In the genomic region with DNA sequence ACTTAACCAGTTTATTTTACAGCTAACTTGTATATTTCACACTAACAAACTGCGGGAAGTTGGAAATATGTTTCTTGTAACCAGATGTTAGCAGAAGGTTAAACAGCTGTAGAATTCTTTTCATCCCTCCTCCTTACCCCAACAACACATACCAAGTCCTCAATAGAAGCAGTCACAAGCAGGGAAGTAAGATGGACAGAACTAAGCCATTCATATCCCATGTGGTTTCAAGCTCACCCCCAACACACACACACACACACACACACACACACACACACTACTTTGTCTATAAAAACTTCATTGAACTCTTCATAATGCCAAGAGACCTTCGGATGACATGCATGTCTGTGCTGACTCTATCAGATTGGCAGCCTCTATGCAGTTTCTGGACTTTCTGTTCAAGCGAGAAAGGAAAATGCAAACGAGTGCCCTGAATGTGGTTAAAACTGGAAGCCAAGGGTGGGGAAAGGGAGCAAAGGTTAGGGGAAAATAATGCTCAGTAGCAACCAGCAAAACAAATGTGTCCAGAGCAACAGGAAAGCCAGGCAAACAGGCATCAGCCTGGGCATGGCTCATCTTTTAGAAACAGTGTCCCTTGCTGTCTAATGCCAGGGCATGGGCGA, we compare ENCODE assay signal across 14 mouse cellular contexts.
DNase-seq lines count a peak whose midpoint lies in the region; ATAC-seq and TF ChIP-seq lines count a peak whose summit lies in the region.
"Had no signal": no experiment of that assay in that cellular context is flagged by ENCODE, and none has a peak within 500 bp of the region (broad histone marks: within the 10 kb centered on the region; RNA-seq: fewer than 3 reads in every experiment).

No protein-coding gene starts in this region.

- H3K9ac ChIP-seq in CH12.LX (ENCODE audit: insufficient read depth, low read depth), result no peak overlapping the region
- no peak overlapping the region for H3K9ac ChIP-seq in hindbrain, embryonic 11.5 days (ENCODE audit: low read depth, low read length)

- TF ChIP-seq POLR2A in kidney, adult 2 months (IDR thresholded peaks at IDR 0.05; ENCODE audit: low read depth, low read length), result no peak
- TF ChIP-seq POLR2A in CH12.LX (IDR thresholded peaks at IDR 0.05; ENCODE audit: low read depth, low read length), result no peak

- dilution Hi-C loops in CH12.LX (cut with MboI; ENCODE audit: extremely low pct_ligation_motif_present, extremely low pct_unique_long_range_greater_than_20kb, low sequenced_read_pairs), result no loop called here

- peaks cover 4% of the 10 kb centered on the region for H3K9me3 ChIP-seq in CH12.LX (replicated peaks; ENCODE audit: low read length)
- no peaks in the 10 kb centered on the region for H3K9me3 ChIP-seq in hindbrain, embryonic 11.5 days (ENCODE audit: control insufficient read depth, low read length)

- TF ChIP-seq CTCF in kidney, adult 2 months (conservative IDR thresholded peaks at IDR 0.05; ENCODE audit: insufficient read depth, insufficient read length, low read depth, low read length), result no peak
- TF ChIP-seq CTCF in CH12.LX (conservative IDR thresholded peaks at IDR 0.05 in 1 of 2, IDR thresholded peaks at IDR 0.05 in 1 of 2; ENCODE audit: low read depth in 2 of 2, low read length in 2 of 2), result no peak

- no peaks in the 10 kb centered on the region for H3K36me3 ChIP-seq in kidney, adult 2 months (ENCODE audit: control insufficient read depth, insufficient read depth, low read length)
- no peaks in the 10 kb centered on the region for H3K36me3 ChIP-seq in CH12.LX (replicated peaks in 1 of 2; ENCODE audit: control insufficient read depth in 1 of 2, insufficient read depth in 1 of 2, low read length in 1 of 2)
- H3K36me3 ChIP-seq in hindbrain, embryonic 11.5 days (ENCODE audit: control insufficient read depth, insufficient read depth, low read length), result no peaks in the 10 kb centered on the region
- H3K36me3 ChIP-seq: forebrain, embryonic 10.5 days had no signal

- in situ Hi-C loops in CH12.LX (cut with MboI; ENCODE audit: low pct_ligation_motif_present, low pct_unique_long_range_greater_than_20kb, low sequenced_read_pairs), result no loop called here

- no peaks in the 10 kb centered on the region for H3K27me3 ChIP-seq in kidney, adult 2 months (replicated peaks; ENCODE audit: control insufficient read depth, insufficient read depth, low read length)
- no peaks in the 10 kb centered on the region for H3K27me3 ChIP-seq in CH12.LX (replicated peaks)
- H3K27me3 ChIP-seq in hindbrain, embryonic 11.5 days (ENCODE audit: control insufficient read depth, insufficient read depth, low read length), result no peaks in the 10 kb centered on the region
- H3K27me3 ChIP-seq: Patski had no signal

- 47% methylated on average over 5 of the region's 5 CpGs for WGBS in kidney, adult 2 months
- WGBS in hindbrain, embryonic 11.5 days, result 54% methylated on average over 5 of the region's 5 CpGs

- H3K79me2 ChIP-seq in CH12.LX (replicated peaks; ENCODE audit: control insufficient read depth, extremely low read depth, insufficient read depth, poor library complexity, severe bottlenecking), result no peaks in the 10 kb centered on the region

- intact Hi-C loops in left cerebral cortex, postnatal 36 days (cut with DNase I), result no loop called here

- H3K4me2 ChIP-seq in CH12.LX (ENCODE audit: insufficient read depth, low read depth, poor library complexity, severe bottlenecking), result peak overlapping the region; percentile 40; the same call in 1 of the 2 replicates
- H3K4me2 ChIP-seq in hindbrain, embryonic 11.5 days (replicated peaks; ENCODE audit: low read depth, low read length), result no peak overlapping the region

- no peak overlapping the region for H3K27ac ChIP-seq in kidney, adult 2 months (ENCODE audit: insufficient read depth, low read depth, low read length)
- H3K27ac ChIP-seq in CH12.LX (ENCODE audit: insufficient read depth, low read depth), result no peak overlapping the region
- H3K27ac ChIP-seq in hindbrain, embryonic 11.5 days (ENCODE audit: low read depth, low read length), result no peak overlapping the region
- H3K27ac ChIP-seq: forebrain, embryonic 10.5 days; heart, adult 2 months had no signal

- ATAC-seq in hindbrain, embryonic 11.5 days (ENCODE audit: low FRiP score), result 0 out of 2 replicates have a peak, but pooled peaks have one; percentile 56
- ATAC-seq: intestine, postnatal 0 days; Patski had no signal

- peak; percentile 25 for DNase-seq in adrenal gland, postnatal 10 days
- DNase-seq in adrenal gland, postnatal 25 days, result no peak
- peak; percentile 37 for DNase-seq in kidney, adult 2 months
- no peak for DNase-seq in kidney, postnatal 4 days
- peak; percentile 49 for DNase-seq in CH12.LX (ENCODE audit: extremely low read depth)
- peak; percentile 26 for DNase-seq in hindbrain, embryonic 11.5 days (ENCODE audit: low spot score)
- DNase-seq in c-Kit-positive CD71-positive TER-119-positive erythroid progenitor cells, embryonic 14.5 days (ENCODE audit: low spot score), result no peak
- DNase-seq in left cerebral cortex, postnatal 36 days (ENCODE audit: low spot score in 2 of 2), result no peak
- DNase-seq: B cell, adult 2 months; cerebellum, postnatal 14 days had no signal

- H3K4me1 ChIP-seq in kidney, adult 2 months (ENCODE audit: control insufficient read depth, insufficient read depth, low read length), result no peaks in the 10 kb centered on the region
- peaks cover 2 to 8% of the 10 kb centered on the region in 2 experiments; a peak in 3 of 4 replicates for H3K4me1 ChIP-seq in CH12.LX (ENCODE audit: control insufficient read depth in 1 of 2, insufficient read depth in 2 of 2)
- H3K4me1 ChIP-seq in hindbrain, embryonic 11.5 days (replicated peaks; ENCODE audit: control insufficient read depth, insufficient read depth, low read length), result no peaks in the 10 kb centered on the region

- no peak overlapping the region for H3K4me3 ChIP-seq in kidney, adult 2 months (ENCODE audit: insufficient read depth, low read depth, low read length)
- H3K4me3 ChIP-seq in CH12.LX (replicated peaks in 1 of 3; ENCODE audit: low read depth in 2 of 3, low read length in 2 of 3, poor library complexity in 1 of 3), result no peak overlapping the region
- H3K4me3 ChIP-seq in hindbrain, embryonic 11.5 days (ENCODE audit: low read depth, low read length), result no peak overlapping the region
- H3K4me3 ChIP-seq: forebrain, embryonic 10.5 days; heart, adult 2 months had no signal

- TF ChIP-seq EP300 in CH12.LX (IDR thresholded peaks at IDR 0.05; ENCODE audit: low read length), result peak; percentile 58; the same call in 1 of the 2 replicates

- TF ChIP-seq RAD21 in CH12.LX (IDR thresholded peaks at IDR 0.05; ENCODE audit: low read depth, low read length), result no peak

TF ChIP-seq in CH12.LX, 34 proteins besides CTCF, POLR2A, EP300 and RAD21:
- TF ChIP-seq MEF2A (IDR thresholded peaks at IDR 0.05; ENCODE audit: borderline replicate concordance, low read depth, low read length), result peak; percentile 22; the same call in 1 of the 2 replicates
- no peak for TF ChIP-seq HCFC1 (IDR thresholded peaks at IDR 0.05; ENCODE audit: low read depth, low read length)
- no peak for TF ChIP-seq E2F4 (IDR thresholded peaks at IDR 0.05; ENCODE audit: insufficient replicate concordance, low read depth, low read length)
- no peak for TF ChIP-seq CHD1 (IDR thresholded peaks at IDR 0.05; ENCODE audit: low read depth, low read length)
- no peak for TF ChIP-seq POLR2AphosphoS2 (IDR thresholded peaks at IDR 0.05; ENCODE audit: low read depth, low read length)
- no peak for TF ChIP-seq SIN3A (IDR thresholded peaks at IDR 0.05; ENCODE audit: low read length)
- TF ChIP-seq NRF1 (IDR thresholded peaks at IDR 0.05; ENCODE audit: low read depth, low read length), result no peak
- no peak for TF ChIP-seq RCOR1 (conservative IDR thresholded peaks at IDR 0.05; ENCODE audit: low read depth, low read length)
- no peak for TF ChIP-seq ZNF384 (IDR thresholded peaks at IDR 0.05; ENCODE audit: low read depth, low read length)
- TF ChIP-seq JUND (conservative IDR thresholded peaks at IDR 0.05; ENCODE audit: low read depth, low read length), result no peak
- TF ChIP-seq KAT2A (IDR thresholded peaks at IDR 0.05; ENCODE audit: insufficient replicate concordance, low read length), result no peak
- no peak for TF ChIP-seq ZMIZ1 (IDR thresholded peaks at IDR 0.05; ENCODE audit: low read depth, low read length)
- peak; percentile 36; the same call in 1 of the 2 replicates for TF ChIP-seq MAX (IDR thresholded peaks at IDR 0.05; ENCODE audit: low read length)
- 0 out of 2 replicates have a peak, but pooled peaks have one; percentile 33 for TF ChIP-seq MXI1 (IDR thresholded peaks at IDR 0.05; ENCODE audit: low read depth, low read length)
- no peak for TF ChIP-seq TBP (conservative IDR thresholded peaks at IDR 0.05; ENCODE audit: low read depth, low read length)
- TF ChIP-seq MAFK (IDR thresholded peaks at IDR 0.05; ENCODE audit: insufficient replicate concordance, low read length), result no peak
- TF ChIP-seq ELF1 (IDR thresholded peaks at IDR 0.05; ENCODE audit: low read depth, low read length), result no peak
- TF ChIP-seq IRF4 (IDR thresholded peaks at IDR 0.05; ENCODE audit: low read depth, low read length), result peak; percentile 34; the same call in 1 of the 2 replicates
- TF ChIP-seq MYC (IDR thresholded peaks at IDR 0.05; ENCODE audit: low read depth, low read length), result no peak
- no peak for TF ChIP-seq USF2 (conservative IDR thresholded peaks at IDR 0.05; ENCODE audit: low read depth, low read length)
- no peak for TF ChIP-seq JUN (IDR thresholded peaks at IDR 0.05; ENCODE audit: insufficient read depth, low read depth, low read length)
- no peak for TF ChIP-seq UBTF (IDR thresholded peaks at IDR 0.05; ENCODE audit: low read depth, low read length)
- no peak for TF ChIP-seq USF1 (IDR thresholded peaks at IDR 0.05; ENCODE audit: low read depth, low read length)
- no peak for TF ChIP-seq GABPA (IDR thresholded peaks at IDR 0.05; ENCODE audit: insufficient replicate concordance, low read depth, low read length)
- TF ChIP-seq MAZ (IDR thresholded peaks at IDR 0.05; ENCODE audit: low read depth, low read length), result 0 out of 2 replicates have a peak, but pooled peaks have one; percentile 45
- peak; percentile 26; the same call in 1 of the 2 replicates for TF ChIP-seq ETS1 (conservative IDR thresholded peaks at IDR 0.05; ENCODE audit: low read depth, low read length)
- peak; percentile 18; the same call in 1 of the 2 replicates for TF ChIP-seq CHD2 (IDR thresholded peaks at IDR 0.05; ENCODE audit: low read length)
- TF ChIP-seq SMC3 (IDR thresholded peaks at IDR 0.05; ENCODE audit: low read depth, low read length), result no peak
- no peak for TF ChIP-seq TCF12 (IDR thresholded peaks at IDR 0.05; ENCODE audit: low read depth, low read length)

Comparison
In these comparisons a context has a peak if more than half of its experiments do, and no peak if none do; other contexts are left out.
1. DNase-seq: peak in adrenal gland, postnatal 10 days (single experiment), kidney, adult 2 months (single experiment), CH12.LX (single experiment) and hindbrain, embryonic 11.5 days (single experiment); none in adrenal gland, postnatal 25 days (single experiment), kidney, postnatal 4 days (0 of 2), c-Kit-positive CD71-positive TER-119-positive erythroid progenitor cells, embryonic 14.5 days (single experiment) and left cerebral cortex, postnatal 36 days (0 of 2).